Mouse (Mus musculus) liver, adult 2 months (tissue): Measurements from ENCODE around the gene Rap1a. TPM values are rescaled to one million over a fixed set of nuclear protein-coding genes. Genes with fewer than 3 reads are reported as not detected.

ENCODE experiments used
- DNase-seq: peaks from one replicate; pipeline ENCODE4 v3.0.0-alpha.2; 2011; ENCODE audit warnings: low read depth, low spot score; ENCODE audit errors: extremely low read depth
- H3K27ac ChIP-seq: fragments of 200-500 bp; replicated peaks from 2 replicates; pipeline ENCODE4 v1.5.1; 2012; ENCODE audit warnings: low read depth, mild to moderate bottlenecking, control low read depth, inconsistent platforms, low read length; ENCODE audit not compliant: insufficient read depth
- H3K27me3 ChIP-seq: fragments of 200-500 bp; 2 replicates; pipeline ENCODE4 v1.6.1; 2012; ENCODE audit warnings: mild to moderate bottlenecking, moderate library complexity, low read length, inconsistent platforms; ENCODE audit not compliant: control insufficient read depth, insufficient read depth
- H3K36me3 ChIP-seq: fragments of 200-500 bp; 2 replicates; pipeline ENCODE4 v1.6.1; 2012; ENCODE audit warnings: low read length, inconsistent platforms; ENCODE audit not compliant: control insufficient read depth, insufficient read depth
- H3K4me1 ChIP-seq: fragments of 200-500 bp; 2 replicates; pipeline ENCODE4 v1.6.1; 2011; ENCODE audit warnings: low read length; ENCODE audit not compliant: control insufficient read depth, insufficient read depth
- H3K4me3 ChIP-seq: fragments of 200-500 bp; 2 replicates; pipeline ENCODE4 v1.5.1; 2011; ENCODE audit warnings: low read depth, mild to moderate bottlenecking, control low read depth, low read length, moderate library complexity; ENCODE audit not compliant: insufficient read depth
- H3K79me2 ChIP-seq: fragments of 200-500 bp; 2 replicates; pipeline ENCODE4 v1.6.1; 2012; ENCODE audit warnings: inconsistent platforms, mild to moderate bottlenecking, low read length, moderate library complexity; ENCODE audit not compliant: control insufficient read depth, insufficient read depth
- H3K9ac ChIP-seq: fragments of 200-500 bp; 2 replicates; pipeline ENCODE4 v1.6.1; 2012; ENCODE audit warnings: low read depth, mild to moderate bottlenecking, control low read depth, inconsistent platforms, low read length
- CTCF ChIP-seq: fragments of 200-500 bp; IDR thresholded peaks from 2 replicates; pipeline ENCODE4 v1.5.1; 2011; ENCODE audit warnings: low read depth, low read length, control low read depth
- POLR2A ChIP-seq: fragments of 200-500 bp; IDR thresholded peaks from 2 replicates; pipeline ENCODE4 v1.6.1; 2011; ENCODE audit warnings: low read length, control low read depth; ENCODE audit not compliant: insufficient read depth; ENCODE audit errors: extremely low read depth
- WGBS: fragments of 180-500 bp; shearing (Covaris S2); methylation state at CpG from one replicate; pipeline ENCODE4 v1.1.7; 2018; 5-methylcytosine and 5-hydroxymethylcytosine counted together
- polyA plus RNA-seq: library from polyadenylated mRNA; depleted of rRNA; stranded (reverse); fragments of >200 nt; gene quantifications from 2 replicates; pipeline ENCODE4 v1.2.3, GENCODE M21; 2012
- total RNA-seq: library from RNA; depleted of rRNA; stranded (reverse); fragments of >200 nt; gene quantifications from 2 replicates; pipeline ENCODE4 v1.2.3, GENCODE M21; 2014

The Rap1a gene
- total and polyA plus RNA-seq, 2 experiments = 8.7 to 65.2 TPM

DNA sequence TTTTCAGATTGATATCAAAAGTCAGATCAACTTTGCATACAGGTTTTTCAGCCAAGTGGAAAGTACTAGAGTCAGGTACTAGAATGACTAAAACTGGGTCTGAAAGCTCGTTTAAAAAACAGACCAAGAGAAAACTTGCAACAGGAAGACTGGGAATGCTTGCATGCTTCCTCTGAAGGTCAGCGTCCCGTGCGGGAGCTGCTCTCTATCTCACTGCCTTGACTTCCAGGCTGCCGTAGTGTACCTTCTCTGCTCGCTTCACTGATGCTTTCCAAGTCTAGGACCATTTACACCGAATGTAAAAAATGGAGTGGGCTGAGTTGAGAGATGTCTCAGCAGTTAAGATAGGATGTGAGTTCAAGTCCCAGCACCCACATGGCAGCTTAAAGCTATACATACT, 8.8 kb downstream of the Rap1a start:
- no peaks in the 10 kb centered on the region; the same call in 1 of the 2 replicates for H3K36me3 ChIP-seq
- no peak for DNase-seq
- H3K4me1 ChIP-seq = peaks cover 16% of the 10 kb centered on the region; the same call in 1 of the 2 replicates
- peaks cover 31% of the 10 kb centered on the region; the same call in 1 of the 2 replicates for H3K79me2 ChIP-seq
- H3K27me3 ChIP-seq = no peaks in the 10 kb centered on the region
- H3K4me3 ChIP-seq = no peak overlapping the region
- H3K9ac ChIP-seq = no peak overlapping the region
- H3K27ac ChIP-seq = no peak overlapping the region
- no peak for TF ChIP-seq CTCF
- TF ChIP-seq POLR2A = no peak
- 74% methylated on average over 7 of the region's 7 CpGs for WGBS

DNA sequence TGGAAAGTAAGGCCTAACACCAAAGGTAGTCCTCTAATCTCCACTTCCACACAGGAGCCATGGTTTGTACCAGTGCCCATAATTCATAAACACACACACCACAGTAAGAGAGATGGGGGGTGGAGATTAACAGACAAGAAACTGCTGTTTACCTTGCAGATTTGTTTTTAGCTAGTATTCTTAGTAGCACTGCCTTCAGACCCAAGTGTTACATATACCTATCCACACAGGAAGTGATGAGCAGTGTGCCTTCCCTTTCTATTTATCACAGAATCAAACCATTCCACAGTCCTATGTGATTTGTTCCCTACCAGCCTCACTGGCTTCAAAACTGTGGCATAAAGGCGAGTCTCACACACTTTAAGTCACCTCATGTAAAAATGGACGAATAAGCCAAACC, 10.0 kb downstream of the Rap1a start:
- no peak for TF ChIP-seq CTCF
- Histone ChIP-seq H3K4me1 (peaks cover 14% of the 10 kb centered on the region; the same call in 1 of the 2 replicates), H3K4me3 (no peak overlapping the region), H3K27me3 (no peaks in the 10 kb centered on the region), H3K36me3 (no peaks in the 10 kb centered on the region; the same call in 1 of the 2 replicates), H3K27ac (no peak overlapping the region; the same call in 1 of the 2 replicates), H3K9ac (no peak overlapping the region), H3K79me2 (peaks cover 35% of the 10 kb centered on the region; the same call in 1 of the 2 replicates)
- no peak for DNase-seq
- WGBS = 87% methylated on average over 2 of the region's 2 CpGs

DNA sequence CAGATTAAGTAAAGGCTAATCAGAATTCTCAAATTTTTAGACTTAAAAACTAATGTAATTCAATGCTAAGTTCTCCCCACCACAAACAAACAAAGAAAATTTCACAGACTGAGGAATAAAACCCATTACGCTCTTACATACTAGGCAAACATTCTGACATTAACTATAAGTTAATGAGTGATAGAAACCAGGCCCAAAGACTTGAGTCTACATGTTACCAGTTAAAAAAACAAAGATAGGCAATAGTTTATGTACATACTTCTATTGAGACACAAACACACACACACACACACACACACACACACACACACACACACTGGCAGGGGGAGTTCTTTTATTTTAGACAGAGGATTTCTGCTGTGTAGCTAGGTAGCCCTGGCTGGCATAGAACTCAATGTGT, 10.8 kb downstream of the Rap1a start:
- TF ChIP-seq POLR2A = no peak
- TF ChIP-seq CTCF = no peak
- H3K36me3 ChIP-seq = no peaks in the 10 kb centered on the region; the same call in 1 of the 2 replicates
- H3K27ac ChIP-seq = no peak overlapping the region
- H3K9ac ChIP-seq = no peak overlapping the region
- no peak overlapping the region for H3K4me3 ChIP-seq
- H3K4me1 ChIP-seq = peaks cover 12% of the 10 kb centered on the region; the same call in 1 of the 2 replicates
- 20% methylated on average over 1 of the region's 1 CpGs for WGBS
- DNase-seq = peak; percentile 59
- no peaks in the 10 kb centered on the region for H3K27me3 ChIP-seq
- peaks cover 32% of the 10 kb centered on the region; the same call in 1 of the 2 replicates for H3K79me2 ChIP-seq

DNA sequence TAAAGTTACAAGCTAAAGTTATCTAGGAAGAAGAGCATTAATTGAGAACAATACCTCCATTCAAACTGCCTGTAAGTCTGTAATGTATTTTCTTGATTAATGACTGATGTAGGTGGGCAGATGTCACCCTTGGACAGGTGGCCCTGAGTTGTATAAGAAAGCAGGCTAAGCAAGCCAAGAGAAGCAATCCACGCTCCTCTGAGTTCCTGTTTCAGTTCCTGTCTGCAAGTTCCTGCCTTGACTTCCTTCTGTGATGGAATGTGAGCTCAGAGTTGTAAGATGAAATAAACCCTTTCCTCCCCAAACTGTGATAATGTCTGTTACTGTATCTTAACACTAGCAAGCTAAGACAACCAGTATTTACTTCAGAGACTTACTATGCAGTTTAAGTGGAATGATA, 11.4 kb downstream of the Rap1a start:
- Histone ChIP-seq H3K4me1 (peaks cover 10% of the 10 kb centered on the region; the same call in 1 of the 2 replicates), H3K36me3 (no peaks in the 10 kb centered on the region; the same call in 1 of the 2 replicates), H3K4me3 (no peak overlapping the region), H3K27ac (no peak overlapping the region), H3K27me3 (no peaks in the 10 kb centered on the region), H3K9ac (no peak overlapping the region), H3K79me2 (peaks cover 31% of the 10 kb centered on the region; the same call in 1 of the 2 replicates)
- WGBS = 82% methylated on average over 1 of the region's 1 CpGs
- no peak for DNase-seq
- no peak for TF ChIP-seq POLR2A
- no peak for TF ChIP-seq CTCF

DNA sequence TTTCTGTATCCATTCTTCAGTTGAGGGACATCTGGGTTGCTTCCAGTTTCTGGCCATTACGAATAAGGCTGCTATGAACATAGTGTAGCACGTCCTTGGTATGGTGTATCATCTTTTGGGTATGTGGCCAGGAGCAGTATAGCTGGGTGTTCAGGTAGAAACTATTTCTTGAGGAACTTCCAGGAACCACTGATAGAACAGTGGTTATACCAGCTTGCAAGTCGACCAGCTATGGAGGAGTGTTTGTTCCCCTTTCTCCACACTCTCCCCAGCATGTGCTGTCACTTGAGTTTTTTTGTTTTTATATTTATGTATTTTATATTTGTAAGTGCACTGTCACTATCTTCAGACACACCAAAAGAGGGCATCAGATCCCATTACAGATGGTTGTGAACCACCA, 13.8 kb downstream of the Rap1a start:
- DNase-seq = no peak
- H3K9ac ChIP-seq = no peak overlapping the region
- no peaks in the 10 kb centered on the region; the same call in 1 of the 2 replicates for H3K36me3 ChIP-seq
- H3K4me3 ChIP-seq = no peak overlapping the region
- H3K4me1 ChIP-seq = peaks cover 12% of the 10 kb centered on the region; the same call in 1 of the 2 replicates
- H3K79me2 ChIP-seq = peaks cover 32% of the 10 kb centered on the region; the same call in 1 of the 2 replicates
- WGBS = 96% methylated on average over 3 of the region's 3 CpGs
- TF ChIP-seq CTCF (no peak), POLR2A (no peak)
- H3K27ac ChIP-seq = no peak overlapping the region
- no peaks in the 10 kb centered on the region for H3K27me3 ChIP-seq

DNA sequence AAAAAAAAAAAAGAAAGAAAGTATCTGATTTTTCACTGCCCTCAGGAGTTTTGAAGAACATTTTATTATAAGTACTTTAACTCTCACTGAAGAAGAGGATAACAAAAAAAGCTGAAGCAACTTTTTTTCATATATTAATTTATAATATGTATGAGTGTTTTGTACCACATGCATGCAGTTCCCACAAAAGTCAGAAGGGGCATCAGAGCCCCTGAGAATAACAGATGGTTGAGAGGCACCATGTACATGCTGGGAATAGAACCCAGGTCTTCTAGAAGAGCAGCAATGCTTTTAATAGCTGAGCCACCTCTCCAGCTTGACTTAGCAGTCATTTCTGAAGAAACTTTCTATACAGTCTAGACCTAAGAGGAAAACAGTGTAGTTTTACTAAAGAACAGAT, 15.3 kb downstream of the Rap1a start:
- Histone ChIP-seq H3K27ac (no peak overlapping the region), H3K27me3 (no peaks in the 10 kb centered on the region), H3K4me3 (no peak overlapping the region), H3K9ac (no peak overlapping the region), H3K36me3 (no peaks in the 10 kb centered on the region), H3K79me2 (peaks cover 24% of the 10 kb centered on the region; the same call in 1 of the 2 replicates), H3K4me1 (peaks cover 7% of the 10 kb centered on the region; the same call in 1 of the 2 replicates)
- TF ChIP-seq CTCF = no peak
- no peak for TF ChIP-seq POLR2A
- no peak for DNase-seq
